Mouse (Mus musculus): Measurements from ENCODE around the gene Pdlim4. TPM values are rescaled to one million over a fixed set of nuclear protein-coding genes. Genes with fewer than 3 reads are reported as not detected.
A peak's percentile ranks its signal among the peaks of the same experiment; 100 is the strongest.

Gene Pdlim4
- total and polyA plus RNA-seq, 3 experiments = not detected

GRCm38 (mm10) chr11:54093000-54093399 is 24.2 kb upstream of the Pdlim4 start:
- in situ Hi-C loops (cut with MboI; ENCODE audit: low pct_ligation_motif_present, low pct_unique_long_range_greater_than_20kb, low sequenced_read_pairs) = no loop called here
- peak; percentile 77 for TF ChIP-seq SMC3 (IDR thresholded peaks at IDR 0.05; ENCODE audit: low read depth, low read length)
- TF ChIP-seq POLR2A (IDR thresholded peaks at IDR 0.05; ENCODE audit: low read depth, low read length) = no peak
- peak; percentile 21; the same call in 1 of the 2 replicates for TF ChIP-seq IRF4 (IDR thresholded peaks at IDR 0.05; ENCODE audit: low read depth, low read length)
- TF ChIP-seq CTCF (conservative IDR thresholded peaks at IDR 0.05 in 1 of 2, IDR thresholded peaks at IDR 0.05 in 1 of 2; ENCODE audit: low read depth in 2 of 2, low read length in 2 of 2) = peak; percentile 90
- peak; percentile 49 for TF ChIP-seq RAD21 (IDR thresholded peaks at IDR 0.05; ENCODE audit: low read depth, low read length)
- TF ChIP-seq TCF12 (IDR thresholded peaks at IDR 0.05; ENCODE audit: low read depth, low read length) = no peak
- DNase-seq (ENCODE audit: extremely low read depth) = peak; percentile 74
- Histone ChIP-seq H3K36me3 (replicated peaks in 1 of 2; ENCODE audit: control insufficient read depth in 1 of 2, insufficient read depth in 1 of 2, low read length in 1 of 2) (no peaks in the 10 kb centered on the region), H3K9me3 (replicated peaks; ENCODE audit: low read length) (no peaks in the 10 kb centered on the region), H3K27ac (ENCODE audit: insufficient read depth, low read depth) (no peak overlapping the region), H3K9ac (ENCODE audit: insufficient read depth, low read depth) (no peak overlapping the region), H3K4me1 (ENCODE audit: control insufficient read depth in 1 of 2, insufficient read depth in 2 of 2) (peaks cover 19 to 45% of the 10 kb centered on the region in 2 experiments), H3K27me3 (replicated peaks) (peaks cover 3% of the 10 kb centered on the region), H3K4me3 (replicated peaks in 1 of 3; ENCODE audit: low read depth in 2 of 3, low read length in 2 of 3, poor library complexity in 1 of 3) (no peak overlapping the region), H3K4me2 (ENCODE audit: insufficient read depth, low read depth, poor library complexity, severe bottlenecking) (no peak overlapping the region), H3K79me2 (replicated peaks; ENCODE audit: control insufficient read depth, extremely low read depth, insufficient read depth, poor library complexity, severe bottlenecking) (no peaks in the 10 kb centered on the region)
- dilution Hi-C loops (cut with MboI; ENCODE audit: extremely low pct_ligation_motif_present, extremely low pct_unique_long_range_greater_than_20kb, low sequenced_read_pairs) = no loop called here

GRCm38 (mm10) chr11:54092188-54092587 is 23.4 kb upstream of the Pdlim4 start:
- H3K79me2 ChIP-seq (replicated peaks; ENCODE audit: control insufficient read depth, extremely low read depth, insufficient read depth, poor library complexity, severe bottlenecking) = no peaks in the 10 kb centered on the region
- peaks cover 19 to 51% of the 10 kb centered on the region in 2 experiments for H3K4me1 ChIP-seq (ENCODE audit: control insufficient read depth in 1 of 2, insufficient read depth in 2 of 2)
- H3K27me3 ChIP-seq (replicated peaks) = peaks cover 3% of the 10 kb centered on the region
- H3K4me3 ChIP-seq (replicated peaks in 1 of 3; ENCODE audit: low read depth in 2 of 3, low read length in 2 of 3, poor library complexity in 1 of 3) = no peak overlapping the region
- dilution Hi-C loops (cut with MboI; ENCODE audit: extremely low pct_ligation_motif_present, extremely low pct_unique_long_range_greater_than_20kb, low sequenced_read_pairs) (no loop called here), in situ Hi-C loops (cut with MboI; ENCODE audit: low pct_ligation_motif_present, low pct_unique_long_range_greater_than_20kb, low sequenced_read_pairs) (no loop called here)
- H3K4me2 ChIP-seq (ENCODE audit: insufficient read depth, low read depth, poor library complexity, severe bottlenecking) = peak overlapping the region; percentile 35
- no peak for TF ChIP-seq KAT2A (IDR thresholded peaks at IDR 0.05; ENCODE audit: insufficient replicate concordance, low read length)
- TF ChIP-seq ZNF384 (IDR thresholded peaks at IDR 0.05; ENCODE audit: low read depth, low read length) = no peak
- TF ChIP-seq ZMIZ1 (IDR thresholded peaks at IDR 0.05; ENCODE audit: low read depth, low read length) = no peak
- TF ChIP-seq E2F4 (IDR thresholded peaks at IDR 0.05; ENCODE audit: insufficient replicate concordance, low read depth, low read length) = no peak
- TF ChIP-seq GABPA (IDR thresholded peaks at IDR 0.05; ENCODE audit: insufficient replicate concordance, low read depth, low read length) = no peak
- no peak for TF ChIP-seq ETS1 (conservative IDR thresholded peaks at IDR 0.05; ENCODE audit: low read depth, low read length)
- TF ChIP-seq JUN (IDR thresholded peaks at IDR 0.05; ENCODE audit: insufficient read depth, low read depth, low read length) = no peak
- no peak; the same call in 1 of the 2 replicates for TF ChIP-seq SIN3A (IDR thresholded peaks at IDR 0.05; ENCODE audit: low read length)
- TF ChIP-seq CTCF (conservative IDR thresholded peaks at IDR 0.05 in 1 of 2, IDR thresholded peaks at IDR 0.05 in 1 of 2; ENCODE audit: low read depth in 2 of 2, low read length in 2 of 2) = no peak
- TF ChIP-seq MYC (IDR thresholded peaks at IDR 0.05; ENCODE audit: low read depth, low read length) = no peak
- no peak for TF ChIP-seq MAX (IDR thresholded peaks at IDR 0.05; ENCODE audit: low read length)
- no peak for TF ChIP-seq UBTF (IDR thresholded peaks at IDR 0.05; ENCODE audit: low read depth, low read length)
- TF ChIP-seq RCOR1 (conservative IDR thresholded peaks at IDR 0.05; ENCODE audit: low read depth, low read length) = no peak
- no peaks in the 10 kb centered on the region for H3K36me3 ChIP-seq (replicated peaks in 1 of 2; ENCODE audit: control insufficient read depth in 1 of 2, insufficient read depth in 1 of 2, low read length in 1 of 2)
- H3K9me3 ChIP-seq (replicated peaks; ENCODE audit: low read length) = no peaks in the 10 kb centered on the region
- peak; percentile 50 for DNase-seq (ENCODE audit: extremely low read depth)
- H3K27ac ChIP-seq (ENCODE audit: insufficient read depth, low read depth) = no peak overlapping the region
- H3K9ac ChIP-seq (ENCODE audit: insufficient read depth, low read depth) = no peak overlapping the region

All from CH12.LX (cell line).